Mouse (Mus musculus) embryonic fibroblast, embryonic 13.5 days (primary cell): Measurements from ENCODE around the gene Kif7.

Experiments used
- CTCF ChIP-seq: IDR thresholded peaks from 2 replicates; pipeline ENCODE4 v1.5.1; 2011; ENCODE audit warnings: mild to moderate bottlenecking, control low read depth, low read length, moderate library complexity, borderline replicate concordance; ENCODE audit not compliant: insufficient read depth
- POLR2A ChIP-seq: IDR thresholded peaks from 2 replicates; pipeline ENCODE4 v1.6.1; 2011; ENCODE audit warnings: low read depth, mild to moderate bottlenecking, control low read depth, low read length, moderate library complexity

- TF ChIP-seq CTCF (no peak), POLR2A (no peak)
These were observed 44.2 kb upstream of the Kif7 start for GRCm38 (mm10) chr7:79759766-79760165.
